Mouse (Mus musculus) intestine, embryonic 16.5 days (tissue): Measurements from ENCODE around the gene Npepps. TPM values are rescaled to one million over a fixed set of nuclear protein-coding genes. Genes with fewer than 3 reads are reported as not detected.

Experiments used
- polyA plus RNA-seq: library from polyadenylated mRNA; unstranded; fragments of >200 nt; fragmentation: Nextera tagmentation; extraction: Ambion mirVana; gene quantifications from 2 replicates; pipeline ENCODE4 v1.2.1, GENCODE M21; 2015

Npepps gene
- polyA plus RNA-seq, 1 experiment from 2014 or later = 95.7 TPM

Other genes with a start within 250 kb of the Npepps start
- 0.29 and 0.37 TPM in 2 replicates for gene Lrrc46, start 239.2 kb downstream of the Npepps start, polyA plus RNA-seq
- 85.4 and 93.0 TPM in 2 replicates for gene Mrpl10, start 239.1 kb downstream of the Npepps start, polyA plus RNA-seq
- 12.4 and 12.6 TPM in 2 replicates for gene Osbpl7, start 230.0 kb downstream of the Npepps start, polyA plus RNA-seq
- 0.17 and 0.27 TPM in 2 replicates for gene Tbx21, start 165.3 kb downstream of the Npepps start, polyA plus RNA-seq
- 2.0 TPM in 2 replicates for gene Tbkbp1, start 129.1 kb downstream of the Npepps start, polyA plus RNA-seq
- 31.9 and 36.3 TPM in 2 replicates for gene Kpnb1, start 92.8 kb downstream of the Npepps start, polyA plus RNA-seq
- gene Mrpl45, start 35.1 kb upstream of the Npepps start, polyA plus RNA-seq = 65.0 and 65.4 TPM in 2 replicates
- 0.11 and 0.13 TPM in 2 replicates for gene Gpr179, start 71.4 kb upstream of the Npepps start, polyA plus RNA-seq
- 1.8 and 2.1 TPM in 2 replicates for gene Socs7, start 81.9 kb upstream of the Npepps start, polyA plus RNA-seq
- 2.7 and 3.0 TPM in 2 replicates for gene Arhgap23, start 134.9 kb upstream of the Npepps start, polyA plus RNA-seq
- 0.18 and 0.45 TPM in 2 replicates for gene 4933428G20Rik, start 219.7 kb upstream of the Npepps start, polyA plus RNA-seq